ENCODE assay signal across 9 mouse cellular contexts in genomic region chr19:22656466-22657215, GRCm38 (mm10).
DNase-seq lines count a peak whose midpoint lies in the region; ATAC-seq lines count a peak whose summit lies in the region.
"Had no signal": no experiment of that assay in that cellular context is flagged by ENCODE, and none has a peak within 500 bp of the region (broad histone marks: within the 10 kb centered on the region; RNA-seq: fewer than 3 reads in every experiment).

No protein-coding gene starts in this region.

- 53% methylated on average over 14 of the region's 14 CpGs for WGBS in hindbrain, embryonic 10.5 days
- WGBS in midbrain, embryonic 16.5 days: 21% methylated on average over 14 of the region's 14 CpGs

- H3K27me3 ChIP-seq in hindbrain, embryonic 10.5 days (ENCODE audit: insufficient read depth, poor library complexity, severe bottlenecking): no peaks in the 10 kb centered on the region
- no peaks in the 10 kb centered on the region for H3K27me3 ChIP-seq in midbrain, embryonic 16.5 days (ENCODE audit: control insufficient read depth, insufficient read depth, low read depth, low read length)

- peak overlapping the region; percentile 22; the same call in 1 of the 2 replicates for H3K9ac ChIP-seq in midbrain, embryonic 16.5 days (ENCODE audit: low read depth, low read length)

- no peaks in the 10 kb centered on the region for H3K36me3 ChIP-seq in hindbrain, embryonic 10.5 days
- H3K36me3 ChIP-seq in midbrain, embryonic 16.5 days (ENCODE audit: control insufficient read depth, insufficient read depth, low read length): no peaks in the 10 kb centered on the region

- H3K27ac ChIP-seq in hindbrain, embryonic 10.5 days: peak overlapping the region; percentile 82
- peak overlapping the region; percentile 67 for H3K27ac ChIP-seq in midbrain, embryonic 16.5 days (ENCODE audit: low read length)

- no peaks in the 10 kb centered on the region for H3K9me3 ChIP-seq in hindbrain, embryonic 10.5 days
- no peaks in the 10 kb centered on the region for H3K9me3 ChIP-seq in midbrain, embryonic 16.5 days (replicated peaks; ENCODE audit: control insufficient read depth, low read length, poor library complexity, severe bottlenecking)

- H3K4me3 ChIP-seq in hindbrain, embryonic 10.5 days: no peak overlapping the region
- H3K4me3 ChIP-seq in midbrain, embryonic 16.5 days (ENCODE audit: low read depth, low read length): no peak overlapping the region

- peaks cover 23% of the 10 kb centered on the region for H3K4me1 ChIP-seq in hindbrain, embryonic 10.5 days (replicated peaks)
- peaks cover 13% of the 10 kb centered on the region for H3K4me1 ChIP-seq in midbrain, embryonic 16.5 days (ENCODE audit: control insufficient read depth, insufficient read depth, low read length)

- ATAC-seq in midbrain, embryonic 16.5 days: peak; percentile 44
- ATAC-seq: activated CD4-positive, CD25-positive, alpha-beta regulatory T cell, adult 4 months had no signal

- peak; percentile 12 for DNase-seq in embryo, embryonic 10 days (ENCODE audit: low spot score)
- DNase-seq in embryo, embryonic 10.5 days (ENCODE audit: low spot score): no peak
- DNase-seq in brain, adult 2 months (ENCODE audit: low read depth, low spot score): peak; percentile 41
- peak; percentile 14 for DNase-seq in hindbrain, embryonic 10.5 days (ENCODE audit: low spot score)
- DNase-seq in ovary, postnatal 36 days (ENCODE audit: low spot score): no peak
- DNase-seq in urinary bladder, postnatal 10 days (ENCODE audit: low spot score): no peak
- no peak for DNase-seq in cerebellum, postnatal 10 days

- H3K4me2 ChIP-seq in midbrain, embryonic 16.5 days (ENCODE audit: low read length): peak overlapping the region; percentile 36

Comparison
In these comparisons a context has a peak if more than half of its experiments do, and no peak if none do; other contexts are left out.
1. DNase-seq: peak in embryo, embryonic 10 days (single experiment), brain, adult 2 months (single experiment) and hindbrain, embryonic 10.5 days (single experiment); none in embryo, embryonic 10.5 days (single experiment), ovary, postnatal 36 days (single experiment), urinary bladder, postnatal 10 days (single experiment) and cerebellum, postnatal 10 days (0 of 2).